In genomic region chr5:20359021-20359420, GRCm38 (mm10) we compare ENCODE assay signal across 26 mouse cellular contexts.
DNase-seq lines count a peak whose midpoint lies in the region; ATAC-seq and TF ChIP-seq lines count a peak whose summit lies in the region.
"Had no signal": no experiment of that assay in that cellular context is flagged by ENCODE, and none has a peak within 500 bp of the region (broad histone marks: within the 10 kb centered on the region; RNA-seq: fewer than 3 reads in every experiment).

No protein-coding gene starts in this region.

- ATAC-seq in forebrain, embryonic 15.5 days (replicated peaks): 0 out of 2 replicates have a peak, but pooled peaks have one; percentile 45
- ATAC-seq: CD4-positive, CD25-positive, alpha-beta regulatory T cell, adult 4 months; hindbrain, postnatal 0 days; inflammation-experienced regulatory T-cells, adult 6 months; intestine, embryonic 16.5 days had no signal

- no peak for TF ChIP-seq CTCF in brain, embryonic 14.5 days (IDR thresholded peaks at IDR 0.05; ENCODE audit: borderline replicate concordance, extremely low read depth, insufficient read depth, insufficient read length)

- 10% methylated on average over 3 of the region's 3 CpGs for WGBS in forebrain, embryonic 15.5 days
- 51% methylated on average over 3 of the region's 3 CpGs for WGBS in forebrain, embryonic 10.5 days

- H3K4me3 ChIP-seq in forebrain, embryonic 15.5 days: no peak overlapping the region
- no peak overlapping the region for H3K4me3 ChIP-seq in forebrain, embryonic 10.5 days
- H3K4me3 ChIP-seq: embryonic facial prominence, embryonic 10.5 days; embryonic facial prominence, embryonic 13.5 days; erythroblast, embryonic 14.5 days; gastrocnemius, adult 2 months; heart, adult 2 months; heart, embryonic 10.5 days; heart, embryonic 13.5 days had no signal

- DNase-seq in forebrain, embryonic 10.5 days (ENCODE audit: extremely low spot score, low spot score): no peak
- DNase-seq in brain, adult 2 months (ENCODE audit: low read depth, low spot score): peak; percentile 24
- peak; percentile 61 for DNase-seq in brain, embryonic 14.5 days (ENCODE audit: low read depth)
- DNase-seq in retina, embryonic 14.5 days (ENCODE audit: low spot score): peak; percentile 17
- no peak for DNase-seq in spleen, postnatal 14 days (ENCODE audit: low spot score in 2 of 2)
- DNase-seq in cerebellum, adult 11-12 months: no peak
- DNase-seq: adrenal gland, adult 8-10 months; adrenal gland, postnatal 25 days; embryo, embryonic 11 days; gastrocnemius, adult 2 months; gastrocnemius, postnatal 14 days; heart, adult 2 months; heart, postnatal 14 days; heart, postnatal 4 days; kidney, adult 18-20 months had no signal

- no peak for TF ChIP-seq POLR2A in brain, embryonic 14.5 days (IDR thresholded peaks at IDR 0.05; ENCODE audit: borderline replicate concordance, extremely low read depth, insufficient read depth, insufficient read length, poor library complexity, severe bottlenecking)

- H3K27ac ChIP-seq in forebrain, embryonic 15.5 days (replicated peaks): peak overlapping the region; percentile 57
- H3K27ac ChIP-seq in forebrain, embryonic 10.5 days: no peak overlapping the region
- H3K27ac ChIP-seq: embryonic facial prominence, embryonic 10.5 days; embryonic facial prominence, embryonic 13.5 days; gastrocnemius, adult 2 months; heart, adult 2 months; heart, embryonic 10.5 days; heart, embryonic 13.5 days had no signal

- H3K27me3 ChIP-seq in forebrain, embryonic 15.5 days: no peaks in the 10 kb centered on the region
- H3K27me3 ChIP-seq in forebrain, embryonic 10.5 days (ENCODE audit: poor library complexity, severe bottlenecking): no peaks in the 10 kb centered on the region
- H3K27me3 ChIP-seq: embryonic facial prominence, embryonic 13.5 days; heart, embryonic 13.5 days had no signal

- no peaks in the 10 kb centered on the region for H3K36me3 ChIP-seq in forebrain, embryonic 15.5 days
- H3K36me3 ChIP-seq in forebrain, embryonic 10.5 days (replicated peaks): no peaks in the 10 kb centered on the region
- H3K36me3 ChIP-seq: embryonic facial prominence, embryonic 10.5 days; embryonic facial prominence, embryonic 13.5 days; heart, embryonic 10.5 days; heart, embryonic 13.5 days had no signal

- H3K4me1 ChIP-seq in forebrain, embryonic 15.5 days: peaks cover 21% of the 10 kb centered on the region
- H3K4me1 ChIP-seq in forebrain, embryonic 10.5 days: peaks cover 19% of the 10 kb centered on the region
- H3K4me1 ChIP-seq: embryonic facial prominence, embryonic 10.5 days; embryonic facial prominence, embryonic 13.5 days; heart, embryonic 10.5 days; heart, embryonic 13.5 days had no signal

- no peak overlapping the region for H3K9ac ChIP-seq in forebrain, embryonic 15.5 days (replicated peaks)
- H3K9ac ChIP-seq: embryonic facial prominence, embryonic 13.5 days; heart, embryonic 13.5 days; hindbrain, embryonic 14.5 days had no signal

- no peaks in the 10 kb centered on the region for H3K9me3 ChIP-seq in forebrain, embryonic 15.5 days
- no peaks in the 10 kb centered on the region for H3K9me3 ChIP-seq in forebrain, embryonic 10.5 days
- H3K9me3 ChIP-seq: embryonic facial prominence, embryonic 10.5 days; embryonic facial prominence, embryonic 13.5 days; heart, embryonic 10.5 days; heart, embryonic 13.5 days had no signal

- H3K4me2 ChIP-seq in forebrain, embryonic 15.5 days (replicated peaks): no peak overlapping the region
- H3K4me2 ChIP-seq: embryonic facial prominence, embryonic 13.5 days; heart, embryonic 13.5 days; hindbrain, embryonic 14.5 days had no signal

Comparison
In these comparisons a context has a peak if more than half of its experiments do, and no peak if none do; other contexts are left out.
1. DNase-seq: peak in brain, adult 2 months (single experiment), brain, embryonic 14.5 days (single experiment) and retina, embryonic 14.5 days (single experiment); none in forebrain, embryonic 10.5 days (single experiment), spleen, postnatal 14 days (0 of 2) and cerebellum, adult 11-12 months (single experiment).